Mouse (Mus musculus) cerebellum, adult 2 months (tissue): ENCODE results near the gene Eps15l1. TPM values are rescaled to one million over a fixed set of nuclear protein-coding genes. Genes with fewer than 3 reads are reported as not detected.

Source experiments
- DNase-seq, 2 experiments: peaks; one replicate each; pipeline ENCODE4 v3.0.0; 2021
- H3K27ac ChIP-seq: fragments of 200-500 bp; 2 replicates; pipeline ENCODE4 v1.5.1; 2012; ENCODE audit warnings: low read length, control low read depth, inconsistent platforms; ENCODE audit not compliant: insufficient read depth
- H3K27me3 ChIP-seq: fragments of 200-500 bp; 2 replicates; pipeline ENCODE4 v1.6.1; 2012; ENCODE audit warnings: inconsistent platforms, mild to moderate bottlenecking, low read length, moderate library complexity; ENCODE audit not compliant: control insufficient read depth, insufficient read depth
- H3K4me1 ChIP-seq: fragments of 200-500 bp; 2 replicates; pipeline ENCODE4 v1.6.1; 2011; ENCODE audit warnings: low read length; ENCODE audit not compliant: control insufficient read depth, insufficient read depth
- H3K4me3 ChIP-seq: fragments of 200-500 bp; replicated peaks from 2 replicates; pipeline ENCODE3; 2011; ENCODE audit warnings: mild to moderate bottlenecking, low read depth, low read length, control low read depth; ENCODE audit not compliant: insufficient read depth
- CTCF ChIP-seq: fragments of 200-500 bp; IDR thresholded peaks from 2 replicates; pipeline ENCODE4 v1.5.1; 2011; ENCODE audit warnings: low read depth, mild to moderate bottlenecking, control low read depth, low read length, moderate library complexity, borderline replicate concordance; ENCODE audit not compliant: insufficient read depth
- POLR2A ChIP-seq: fragments of 200-500 bp; IDR thresholded peaks from 2 replicates; pipeline ENCODE4 v1.6.1; 2011; ENCODE audit warnings: low read length, control low read depth, borderline replicate concordance; ENCODE audit not compliant: insufficient read depth
- WGBS: fragments of 180-500 bp; shearing (Covaris S2); methylation state at CpG from one replicate; pipeline ENCODE4 v1.1.7; 2018; 5-methylcytosine and 5-hydroxymethylcytosine counted together
- polyA plus RNA-seq: library from polyadenylated mRNA; depleted of rRNA; stranded (reverse); fragments of >200 nt; gene quantifications from 2 replicates; pipeline ENCODE4 v1.2.3, GENCODE M21; 2012

Eps15l1 gene
- polyA plus RNA-seq, 1 experiment, result 74.4 TPM

DNA sequence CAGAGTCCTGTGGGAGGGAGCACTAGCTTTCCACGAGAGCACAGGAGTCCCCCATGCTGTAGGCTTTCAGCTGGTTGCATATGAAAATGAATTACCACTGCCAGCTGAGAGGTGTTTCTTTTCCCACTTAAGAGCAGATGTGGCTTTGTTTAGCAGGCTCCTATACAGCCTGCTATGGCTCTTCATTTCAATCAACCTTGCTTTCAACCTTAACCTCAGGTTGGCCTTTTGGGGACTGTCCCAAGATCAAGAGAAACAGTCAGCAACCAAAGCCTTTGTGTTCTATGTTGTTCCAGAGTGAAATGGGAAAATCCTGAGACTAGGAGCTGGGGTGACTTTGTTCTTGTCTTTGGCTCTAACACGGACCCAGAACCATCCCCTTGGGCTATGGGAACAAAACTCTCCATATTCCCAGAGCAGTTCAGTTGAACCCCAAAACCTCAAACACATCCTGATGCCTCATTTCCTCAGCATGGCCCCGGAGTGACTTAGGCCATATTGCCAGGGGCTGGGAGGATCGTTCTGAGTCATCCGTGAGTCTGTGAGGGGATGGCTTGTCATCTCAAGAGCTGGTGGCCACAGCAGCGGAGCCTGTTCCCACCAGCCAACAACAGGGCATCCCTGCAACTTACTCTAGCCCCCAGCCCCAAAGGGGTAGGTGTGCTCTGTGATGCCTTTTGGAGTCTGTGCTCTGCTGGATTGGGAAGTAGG, 90.3 kb downstream of the Eps15l1 start:
- WGBS, result 87% methylated on average over 6 of the region's 6 CpGs
- Histone ChIP-seq H3K27ac (no peak overlapping the region), H3K4me3 (no peak overlapping the region), H3K4me1 (no peaks in the 10 kb centered on the region), H3K27me3 (no peaks in the 10 kb centered on the region)
- TF ChIP-seq POLR2A (no peak), CTCF (no peak)
- no peak for DNase-seq

DNA sequence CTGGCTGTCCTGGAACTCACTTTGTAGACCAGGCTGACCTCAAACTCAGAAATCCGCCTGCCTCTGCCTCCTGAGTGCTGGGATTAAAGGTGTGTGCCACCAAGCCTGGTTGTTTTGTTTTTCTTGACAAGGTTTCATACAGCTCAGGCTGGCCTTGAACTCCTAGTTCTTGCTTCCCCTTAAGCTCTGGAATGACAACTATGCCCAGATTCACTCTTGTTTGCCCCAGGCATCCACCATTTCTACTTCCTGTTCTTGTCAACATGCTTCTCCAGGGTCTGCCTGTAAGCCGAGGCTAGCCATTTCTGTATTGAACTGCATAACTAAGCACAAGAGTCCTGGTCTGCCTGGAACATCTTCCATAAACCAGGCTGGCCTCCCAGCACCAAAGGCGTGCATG, 92.1 kb downstream of the Eps15l1 start:
- Histone ChIP-seq H3K4me3 (no peak overlapping the region), H3K27me3 (no peaks in the 10 kb centered on the region), H3K27ac (no peak overlapping the region), H3K4me1 (no peaks in the 10 kb centered on the region)
- TF ChIP-seq CTCF (no peak), POLR2A (no peak)
- no peak for DNase-seq
- 85% methylated on average over 3 of the region's 3 CpGs for WGBS

DNA sequence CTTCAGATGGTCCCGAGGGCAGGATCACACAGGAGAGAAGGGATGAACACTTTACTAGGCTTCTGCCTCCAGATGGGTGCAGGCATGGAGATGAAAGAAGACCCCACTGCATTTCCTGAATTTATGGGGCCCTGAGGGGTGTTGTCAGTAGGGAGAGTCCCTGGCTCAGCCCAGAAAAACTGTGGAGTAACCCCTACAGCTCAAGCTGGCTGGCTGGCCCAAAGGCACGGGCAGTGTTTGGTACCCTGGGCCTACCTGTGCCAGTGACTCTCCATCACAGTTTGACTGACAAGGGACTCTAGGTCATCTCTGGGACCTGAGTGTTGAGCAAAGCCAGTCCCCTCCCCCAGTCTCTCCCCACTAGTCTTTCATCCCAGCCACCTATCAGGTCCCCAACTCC, 96.6 kb downstream of the Eps15l1 start:
- peaks cover 1% of the 10 kb centered on the region; the same call in 1 of the 2 replicates for H3K27me3 ChIP-seq
- WGBS, result 88% methylated on average over 2 of the region's 2 CpGs
- H3K27ac ChIP-seq, result no peak overlapping the region
- no peak for TF ChIP-seq POLR2A
- no peak for TF ChIP-seq CTCF
- H3K4me1 ChIP-seq, result no peaks in the 10 kb centered on the region
- no peak overlapping the region for H3K4me3 ChIP-seq
- no peak for DNase-seq

DNA sequence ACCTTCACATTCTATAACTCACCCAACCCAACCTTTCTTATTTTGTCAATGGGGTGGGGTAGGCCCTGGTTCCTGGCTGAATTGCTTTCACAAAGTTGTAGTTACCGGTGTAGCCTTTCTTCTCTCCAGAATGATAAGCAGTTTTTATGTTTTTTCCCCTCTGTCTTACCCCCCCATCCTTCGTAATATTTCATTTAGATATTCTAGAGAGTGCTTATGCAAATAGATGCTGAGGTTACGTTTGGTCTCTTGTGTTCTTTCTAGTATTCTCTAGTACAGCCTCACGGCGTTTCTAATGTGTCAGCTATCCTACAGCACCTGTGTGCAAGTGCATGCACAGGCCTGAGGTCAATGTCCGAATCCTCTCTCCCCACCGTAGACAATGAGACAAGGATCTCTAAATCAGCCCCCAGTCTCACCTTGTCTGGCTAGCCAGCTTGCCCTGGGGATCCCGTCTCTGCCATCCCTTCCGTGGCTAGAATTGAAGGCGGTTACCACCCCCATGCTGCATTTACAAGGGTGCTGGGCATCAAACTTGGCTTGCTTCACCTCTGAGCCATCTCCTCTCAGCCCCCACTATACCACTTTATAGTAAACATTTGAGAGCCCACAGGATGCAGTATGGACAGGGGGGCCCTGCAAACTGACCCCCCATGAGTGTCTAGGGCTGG, 97.1 kb downstream of the Eps15l1 start:
- WGBS, result 90% methylated on average over 10 of the region's 10 CpGs
- H3K4me3 ChIP-seq, result no peak overlapping the region
- peaks cover 2% of the 10 kb centered on the region; the same call in 1 of the 2 replicates for H3K27me3 ChIP-seq
- no peak overlapping the region for H3K27ac ChIP-seq
- no peak for DNase-seq
- no peak for TF ChIP-seq CTCF
- no peaks in the 10 kb centered on the region for H3K4me1 ChIP-seq

DNA sequence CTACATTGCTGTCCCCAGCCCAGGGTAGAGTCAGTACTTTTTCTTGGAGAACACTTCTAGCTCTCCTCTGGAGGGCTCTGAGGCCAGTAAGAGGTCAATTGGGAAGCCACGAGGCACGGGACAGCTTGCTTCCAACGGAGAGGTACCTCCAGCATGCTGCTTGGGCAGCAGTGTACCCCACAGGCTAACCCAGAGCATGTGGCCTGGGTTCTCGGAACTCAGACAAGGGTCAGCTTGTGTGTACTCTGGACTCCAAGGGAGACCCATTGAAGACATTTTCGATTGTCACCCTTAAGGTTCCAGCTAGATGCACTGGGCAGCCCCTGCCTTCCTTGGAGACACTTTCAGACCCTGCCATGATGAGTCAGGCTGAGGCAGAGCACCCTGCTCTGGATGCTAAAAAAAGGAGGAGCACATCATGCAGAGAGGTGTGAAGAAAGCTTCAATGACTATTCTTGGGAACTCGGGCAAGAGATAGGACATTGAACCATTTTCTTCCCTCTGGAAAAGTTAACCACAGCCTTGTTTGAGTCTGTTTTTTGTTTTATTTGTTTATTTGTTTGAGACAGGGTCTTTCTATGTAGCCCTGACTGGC, 98.0 kb downstream of the Eps15l1 start:
- TF ChIP-seq CTCF (no peak), POLR2A (no peak)
- no peaks in the 10 kb centered on the region for H3K4me1 ChIP-seq
- WGBS, result 67% methylated on average over 6 of the region's 6 CpGs

DNA sequence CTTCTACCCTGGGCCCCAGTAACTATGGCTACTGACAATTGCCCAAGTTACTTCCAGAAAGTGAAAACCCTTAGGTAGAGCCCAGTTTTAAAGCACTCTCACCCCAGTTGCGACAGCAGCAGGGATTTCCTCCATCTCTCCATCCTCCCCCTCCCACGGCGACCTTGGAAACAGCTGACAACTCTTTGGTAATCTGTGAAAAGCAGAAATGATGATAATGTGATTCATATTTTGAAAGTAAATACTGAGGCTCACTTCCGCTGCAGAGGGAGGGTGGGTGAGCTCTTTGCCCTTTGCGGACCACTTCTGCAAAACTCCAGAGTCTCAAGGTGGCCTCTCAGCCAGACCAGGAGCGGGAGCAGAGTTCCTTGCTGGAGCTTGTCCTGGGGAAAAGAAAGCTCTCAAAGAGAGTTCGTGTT, 98.8 kb downstream of the Eps15l1 start:
- Histone ChIP-seq H3K4me3 (no peak overlapping the region), H3K27me3 (peaks cover 2% of the 10 kb centered on the region; the same call in 1 of the 2 replicates), H3K4me1 (no peaks in the 10 kb centered on the region), H3K27ac (no peak overlapping the region)
- 76% methylated on average over 7 of the region's 7 CpGs for WGBS
- DNase-seq, result no peak
- TF ChIP-seq CTCF (no peak), POLR2A (no peak)

More for the DNA sequence above, 98.0 kb downstream of the Eps15l1 start:
- H3K27me3 ChIP-seq, result peaks cover 2% of the 10 kb centered on the region; the same call in 1 of the 2 replicates
- no peak overlapping the region for H3K27ac ChIP-seq
- H3K4me3 ChIP-seq, result no peak overlapping the region
- DNase-seq, result no peak

DNA sequence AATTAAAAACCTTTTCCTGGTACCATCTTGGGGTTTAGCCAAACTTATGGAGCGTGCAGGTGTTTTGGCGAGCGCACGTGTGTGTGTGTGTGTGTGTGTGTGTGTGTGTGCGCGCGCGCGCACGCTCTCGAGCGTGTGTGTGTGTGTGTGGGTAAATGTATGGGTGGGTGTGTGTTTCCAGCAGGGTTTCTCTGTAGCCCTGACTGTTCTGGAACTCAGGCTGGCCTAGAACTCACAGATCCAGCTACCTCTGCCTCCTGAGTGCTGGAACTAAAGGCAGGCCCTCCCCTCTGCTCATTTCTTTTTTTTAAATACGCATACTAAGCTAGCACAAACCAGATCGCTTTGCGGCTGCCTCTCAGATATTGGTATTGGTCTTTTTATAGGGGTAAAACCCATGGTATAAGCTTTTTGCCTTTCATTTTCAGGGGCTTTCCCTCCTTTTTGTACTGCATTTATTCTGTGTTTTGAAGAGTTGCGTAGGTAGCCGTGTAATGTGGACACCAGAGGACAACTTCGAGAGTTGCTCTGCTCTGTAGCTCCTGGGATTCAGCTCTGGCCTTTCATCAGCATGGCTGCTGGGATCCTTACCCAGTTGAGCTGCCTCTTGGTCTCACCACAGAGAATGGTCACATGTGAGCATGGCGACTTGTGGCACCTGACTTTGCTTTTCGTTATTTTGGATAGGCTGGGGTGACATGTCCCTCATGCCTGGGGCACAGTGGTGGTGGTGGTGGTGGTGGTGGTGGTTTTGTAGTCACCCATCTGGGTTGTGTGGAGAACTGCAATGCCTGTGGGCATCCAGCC, 99.4 kb downstream of the Eps15l1 start:
- no peak for TF ChIP-seq CTCF
- TF ChIP-seq POLR2A, result no peak
- Histone ChIP-seq H3K27me3 (peaks cover 2% of the 10 kb centered on the region; the same call in 1 of the 2 replicates), H3K4me1 (no peaks in the 10 kb centered on the region), H3K27ac (no peak overlapping the region), H3K4me3 (no peak overlapping the region)
- no peak for DNase-seq
- 91% methylated on average over 20 of the region's 20 CpGs for WGBS
